Comparison of ENCODE assay signal across 9 mouse cellular contexts in the genomic region with DNA sequence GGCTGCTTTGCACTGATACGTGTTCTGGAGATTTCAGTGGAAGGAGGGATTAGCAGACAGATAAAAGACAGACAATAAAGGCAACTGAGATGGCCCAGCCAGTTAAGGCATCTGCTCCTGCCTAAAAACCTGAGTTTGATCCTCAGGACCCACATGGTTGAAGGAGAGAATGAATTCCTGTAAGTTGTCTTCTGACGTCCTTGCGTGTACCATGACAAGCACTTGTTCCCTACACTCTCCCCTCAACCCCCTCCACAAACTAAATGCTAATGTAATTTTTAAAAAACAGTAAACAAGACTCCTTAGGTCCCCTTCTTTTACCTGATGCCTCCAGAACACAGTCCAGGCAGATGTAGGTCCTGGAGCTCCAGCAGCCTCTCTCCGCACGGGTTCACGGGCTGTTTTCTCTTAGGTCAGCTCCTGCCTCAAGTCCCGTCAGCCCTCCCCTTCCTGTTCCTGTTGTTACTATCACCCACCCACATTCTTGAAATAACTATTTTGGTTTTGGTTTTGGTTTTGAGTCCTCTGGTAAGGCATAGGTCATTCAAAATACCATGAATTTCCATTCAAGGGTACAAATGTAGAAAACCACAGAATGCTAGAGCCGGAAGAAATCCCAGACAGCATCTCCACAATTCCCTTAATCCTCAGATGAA.
DNase-seq lines count a peak whose midpoint lies in the region; ATAC-seq and TF ChIP-seq lines count a peak whose summit lies in the region.
"Had no signal": no experiment of that assay in that cellular context is flagged by ENCODE, and none has a peak within 500 bp of the region (broad histone marks: within the 10 kb centered on the region; RNA-seq: fewer than 3 reads in every experiment).

No protein-coding gene starts in this region.

- no peak for ATAC-seq in lung, postnatal 0 days

- peak overlapping the region; percentile 4; the same call in 1 of the 2 replicates for H3K4me3 ChIP-seq in layer of hippocampus, adult 2 months
- no peak overlapping the region for H3K4me3 ChIP-seq in lung, postnatal 0 days (ENCODE audit: low read depth, low read length)
- H3K4me3 ChIP-seq in cerebellum, adult 2 months (replicated peaks; ENCODE audit: insufficient read depth, low read depth, low read length): no peak overlapping the region
- H3K4me3 ChIP-seq: limb, embryonic 12.5 days had no signal

- H3K27me3 ChIP-seq in lung, postnatal 0 days (replicated peaks; ENCODE audit: insufficient read depth, low read length): no peaks in the 10 kb centered on the region
- no peaks in the 10 kb centered on the region for H3K27me3 ChIP-seq in cerebellum, adult 2 months (ENCODE audit: control insufficient read depth, insufficient read depth, low read length)
- H3K27me3 ChIP-seq: limb, embryonic 12.5 days had no signal

- H3K27ac ChIP-seq in layer of hippocampus, adult 2 months: no peak overlapping the region
- H3K27ac ChIP-seq in lung, postnatal 0 days (ENCODE audit: low read length): no peak overlapping the region
- no peak overlapping the region for H3K27ac ChIP-seq in cerebellum, adult 2 months (ENCODE audit: insufficient read depth, low read length)
- H3K27ac ChIP-seq: limb, embryonic 12.5 days had no signal

- 67% methylated on average over 8 of the region's 8 CpGs for WGBS in lung, postnatal 0 days
- WGBS in cerebellum, adult 2 months: 96% methylated on average over 8 of the region's 8 CpGs

- no peak for TF ChIP-seq CTCF in layer of hippocampus, adult 2 months (conservative IDR thresholded peaks at IDR 0.05)
- no peak for TF ChIP-seq CTCF in lung, postnatal 0 days (IDR thresholded peaks at IDR 0.05)
- TF ChIP-seq CTCF in cerebellum, adult 2 months (IDR thresholded peaks at IDR 0.05; ENCODE audit: borderline replicate concordance, insufficient read depth, low read depth, low read length): no peak

- H3K4me1 ChIP-seq in lung, postnatal 0 days (ENCODE audit: insufficient read depth, low read depth, low read length): no peaks in the 10 kb centered on the region
- H3K4me1 ChIP-seq in cerebellum, adult 2 months (ENCODE audit: control insufficient read depth, insufficient read depth, low read length): no peaks in the 10 kb centered on the region

- no peak overlapping the region for H3K9ac ChIP-seq in lung, postnatal 0 days (replicated peaks; ENCODE audit: low read depth)
- H3K9ac ChIP-seq: limb, embryonic 12.5 days had no signal

- H3K9me3 ChIP-seq in lung, postnatal 0 days (ENCODE audit: low read length): no peaks in the 10 kb centered on the region
- H3K9me3 ChIP-seq: limb, embryonic 12.5 days had no signal

- H3K4me2 ChIP-seq in lung, postnatal 0 days (replicated peaks; ENCODE audit: low read depth, low read length): peak overlapping the region; percentile 25; the same call in 1 of the 2 replicates
- H3K4me2 ChIP-seq: limb, embryonic 12.5 days had no signal

- H3K36me3 ChIP-seq in lung, postnatal 0 days (ENCODE audit: insufficient read depth, low read length): no peaks in the 10 kb centered on the region
- H3K36me3 ChIP-seq: limb, embryonic 12.5 days had no signal

- DNase-seq in layer of hippocampus, adult 2 months (ENCODE audit: low spot score in 2 of 2): no peak
- DNase-seq in layer of hippocampus, adult 9-11 months: no peak
- DNase-seq in NIH3T3 (ENCODE audit: low read depth): peak; percentile 16
- DNase-seq in lung, postnatal 0 days (ENCODE audit: low spot score): peak; percentile 54
- peak; percentile 36 for DNase-seq in thymus, postnatal 14 days
- DNase-seq in cerebellum, adult 2 months: no peak
- DNase-seq in ovary, adult 18-20 months (ENCODE audit: low spot score): no peak
- no peak for DNase-seq in adrenal gland, adult 18-20 months (ENCODE audit: low spot score in 2 of 2)

- no peak for TF ChIP-seq POLR2A in cerebellum, adult 2 months (IDR thresholded peaks at IDR 0.05; ENCODE audit: borderline replicate concordance, insufficient read depth, low read length)

- no peak for TF ChIP-seq EP300 in lung, postnatal 0 days (IDR thresholded peaks at IDR 0.05)

Comparison
In these comparisons a context has a peak if more than half of its experiments do, and no peak if none do; other contexts are left out.
1. DNase-seq: peak in NIH3T3 (single experiment), lung, postnatal 0 days (single experiment) and thymus, postnatal 14 days (single experiment); none in layer of hippocampus, adult 2 months (0 of 2), layer of hippocampus, adult 9-11 months (single experiment), cerebellum, adult 2 months (0 of 2), ovary, adult 18-20 months (single experiment) and adrenal gland, adult 18-20 months (0 of 2).